Mouse (Mus musculus) forebrain, embryonic 14.5 days (tissue): ENCODE data around the gene Pllp. TPM values are rescaled to one million over a fixed set of nuclear protein-coding genes. Genes with fewer than 3 reads are reported as not detected.
A peak's percentile ranks its signal among the peaks of the same experiment; 100 is the strongest.

Experiments
- ATAC-seq: fragments of 200-750 bp; cut with Nextera tagmentation; 2 replicates; pipeline ENCODE4 v1.8.0; 2017; ENCODE audit warnings: mild to moderate bottlenecking, moderate library complexity
- DNase-seq: peaks from one replicate; pipeline ENCODE4 v3.0.0-alpha.2; 2015; ENCODE audit warnings: low spot score
- H3K27ac ChIP-seq: fragments of 300-500 bp; sonication (generic); 2 replicates; pipeline ENCODE4 v1.5.1; 2014; ENCODE audit warnings: low read depth, mild to moderate bottlenecking, control low read depth, low read length, moderate library complexity
- H3K27me3 ChIP-seq: fragments of 300-500 bp; sonication (generic); replicated peaks from 2 replicates; pipeline ENCODE4 v1.6.1; 2014; ENCODE audit warnings: low read length, control low read depth, mixed read lengths; ENCODE audit not compliant: control insufficient read depth, insufficient read depth
- H3K36me3 ChIP-seq: fragments of 300-500 bp; sonication (generic); 2 replicates; pipeline ENCODE4 v1.6.1; 2014; ENCODE audit warnings: low read length, control low read depth; ENCODE audit not compliant: control insufficient read depth, insufficient read depth
- H3K4me1 ChIP-seq: fragments of 300-500 bp; sonication (generic); 2 replicates; pipeline ENCODE4 v1.6.1; 2014; ENCODE audit warnings: antibody characterized with exemption, low read length, control low read depth; ENCODE audit not compliant: control insufficient read depth, insufficient read depth
- H3K4me2 ChIP-seq: fragments of 300-500 bp; sonication (generic); 2 replicates; pipeline ENCODE4 v1.6.1; 2014; ENCODE audit warnings: mild to moderate bottlenecking, control low read depth, low read length
- H3K4me3 ChIP-seq: fragments of 300-500 bp; sonication (generic); 2 replicates; pipeline ENCODE4 v1.5.1; 2014; ENCODE audit warnings: low read depth, low read length, control low read depth
- H3K9ac ChIP-seq: fragments of 300-500 bp; sonication (generic); 2 replicates; pipeline ENCODE4 v1.6.1; 2014; ENCODE audit warnings: mild to moderate bottlenecking, low read length, control low read depth, moderate library complexity
- H3K9me3 ChIP-seq: fragments of 300-500 bp; sonication (generic); replicated peaks from 2 replicates; pipeline ENCODE4 v1.6.1; 2016; ENCODE audit warnings: low read length, control low read depth, mixed read lengths; ENCODE audit not compliant: control insufficient read depth
- WGBS: fragments of 180-500 bp; shearing (Covaris S2); extraction: QIAGEN DNeasy Blood & Tissue Kit; methylation state at CpG from one replicate; pipeline ENCODE4 v1.1.7; 2014; 5-methylcytosine and 5-hydroxymethylcytosine counted together
- polyA plus RNA-seq: library from polyadenylated mRNA; unstranded; fragments of >200 nt; fragmentation: Nextera tagmentation; extraction: Ambion mirVana; gene quantifications from 2 replicates; pipeline ENCODE4 v1.2.1, GENCODE M21; 2014

The Pllp gene
- polyA plus RNA-seq, 1 experiment from 2014 or later, result 0.71 TPM

DNA sequence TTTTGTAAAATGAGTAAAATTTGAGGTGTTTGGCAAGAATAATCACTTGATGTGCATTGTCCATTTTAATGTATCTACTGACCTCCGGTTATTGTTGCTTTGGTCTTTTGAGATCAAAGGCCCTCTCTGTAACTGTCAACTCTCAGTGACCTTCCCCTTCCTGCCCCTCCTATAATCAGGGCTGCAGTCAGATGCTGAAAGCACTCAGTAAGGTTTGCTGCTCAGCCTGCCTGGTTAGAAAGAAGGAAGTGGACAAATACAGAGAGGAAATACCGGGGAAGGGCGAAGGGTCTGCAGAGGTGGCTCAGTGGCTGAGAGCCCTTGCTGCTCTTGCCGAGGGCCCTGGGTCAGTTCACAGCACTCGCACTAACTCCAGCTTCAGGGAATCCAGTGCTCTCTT is 21.7 kb downstream of the Pllp start:
- Histone ChIP-seq H3K27ac (no peak overlapping the region), H3K27me3 (no peaks in the 10 kb centered on the region), H3K9me3 (no peaks in the 10 kb centered on the region), H3K4me2 (no peak overlapping the region), H3K4me3 (no peak overlapping the region), H3K36me3 (peaks cover 52% of the 10 kb centered on the region), H3K9ac (no peak overlapping the region), H3K4me1 (no peaks in the 10 kb centered on the region)
- no peak for DNase-seq
- no peak for ATAC-seq
- 91% methylated on average over 5 of the region's 5 CpGs for whole genome bisulfite sequencing

DNA sequence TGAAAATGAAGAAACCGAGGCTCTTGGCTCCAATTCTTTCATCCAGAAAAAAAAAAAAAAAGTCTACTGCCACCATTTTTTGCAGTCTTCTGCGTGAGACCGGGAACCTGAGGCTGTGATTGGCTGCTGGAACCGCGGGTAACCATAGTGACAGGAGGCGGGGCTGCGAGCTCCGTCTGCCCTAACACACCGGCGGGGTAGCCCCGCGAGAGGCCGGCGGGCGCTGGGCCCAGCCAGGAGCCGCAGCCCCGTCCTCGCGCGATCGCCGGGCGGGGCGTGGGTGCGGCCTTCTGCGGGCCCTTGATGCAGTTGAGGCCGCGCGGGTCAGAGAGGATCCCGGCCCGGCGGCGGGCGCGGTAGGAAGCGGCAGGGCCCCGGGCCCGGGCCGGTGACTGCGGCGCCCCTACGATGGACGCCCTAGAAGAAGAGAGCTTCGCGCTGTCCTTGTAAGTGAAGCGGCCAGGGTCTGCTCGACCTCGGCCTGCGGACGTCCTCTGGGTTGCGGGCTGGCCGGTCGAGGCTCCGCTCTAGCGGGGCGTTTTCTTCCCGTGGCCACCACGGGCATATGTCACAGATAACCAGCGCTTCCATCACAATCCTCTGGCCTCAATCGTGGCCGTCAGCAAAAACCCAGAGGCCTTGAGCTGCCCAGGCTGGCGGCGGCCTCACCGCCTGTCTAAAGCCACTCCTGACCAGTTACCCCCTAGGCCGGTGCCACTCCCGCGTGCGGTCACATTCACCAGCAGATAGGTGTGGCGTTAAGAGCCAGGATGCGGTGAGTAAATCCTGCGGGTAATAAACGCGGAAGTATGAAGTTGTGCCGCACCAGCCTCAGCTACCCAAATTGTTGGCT is 29.4 kb downstream of the Pllp start, which contains the start of gene Arl2bp:
Gene Arl2bp (plus strand): TSS at position 145 of the 853 bp plus-strand sequence.
- H3K4me2 ChIP-seq, result peak within 1 kb of the TSS; percentile 63
- DNase-seq (peak; percentile 98), ATAC-seq (peak; percentile 100)
- peak within 1 kb of the TSS; percentile 97 for H3K9ac ChIP-seq
- H3K27ac ChIP-seq, result peak within 1 kb of the TSS; percentile 86
- H3K9me3 ChIP-seq, result no peaks in the 10 kb centered on the region
- under 1% methylated on average over 64 of the region's 74 CpGs for WGBS
- H3K4me3 ChIP-seq, result peak within 1 kb of the TSS; percentile 96
- H3K4me1 ChIP-seq, result peaks cover 10% of the 10 kb centered on the region
- H3K27me3 ChIP-seq, result no peaks in the 10 kb centered on the region
- peaks cover 23% of the 10 kb centered on the region for H3K36me3 ChIP-seq

DNA sequence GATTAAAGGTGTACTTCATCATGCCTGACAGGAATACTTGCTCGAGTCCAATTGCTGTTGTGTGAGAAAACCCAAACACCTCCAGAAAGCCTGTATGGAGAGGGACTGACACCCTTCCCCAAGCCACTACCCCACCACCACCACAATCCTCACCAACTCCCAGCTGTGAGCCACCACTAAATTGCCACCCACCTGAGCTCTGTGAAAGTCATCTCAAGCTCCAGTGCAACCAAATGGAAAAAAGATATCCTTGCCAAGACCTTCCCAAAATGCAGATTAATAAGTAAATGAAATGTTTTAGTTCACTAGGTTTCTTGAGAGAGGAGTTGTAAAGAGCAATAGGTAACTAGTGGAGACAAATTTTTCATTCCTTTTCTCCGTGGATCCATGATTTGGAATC is 31.4 kb downstream of the Pllp start:
- no peaks in the 10 kb centered on the region for H3K9me3 ChIP-seq
- H3K9ac ChIP-seq, result no peak overlapping the region
- ATAC-seq (no peak), DNase-seq (no peak)
- no peak overlapping the region for H3K4me3 ChIP-seq
- H3K36me3 ChIP-seq, result peaks cover 21% of the 10 kb centered on the region
- H3K27ac ChIP-seq, result no peak overlapping the region
- 88% methylated on average over 2 of the region's 2 CpGs for WGBS
- no peaks in the 10 kb centered on the region for H3K27me3 ChIP-seq
- no peak overlapping the region for H3K4me2 ChIP-seq
- H3K4me1 ChIP-seq, result peaks cover 10% of the 10 kb centered on the region

DNA sequence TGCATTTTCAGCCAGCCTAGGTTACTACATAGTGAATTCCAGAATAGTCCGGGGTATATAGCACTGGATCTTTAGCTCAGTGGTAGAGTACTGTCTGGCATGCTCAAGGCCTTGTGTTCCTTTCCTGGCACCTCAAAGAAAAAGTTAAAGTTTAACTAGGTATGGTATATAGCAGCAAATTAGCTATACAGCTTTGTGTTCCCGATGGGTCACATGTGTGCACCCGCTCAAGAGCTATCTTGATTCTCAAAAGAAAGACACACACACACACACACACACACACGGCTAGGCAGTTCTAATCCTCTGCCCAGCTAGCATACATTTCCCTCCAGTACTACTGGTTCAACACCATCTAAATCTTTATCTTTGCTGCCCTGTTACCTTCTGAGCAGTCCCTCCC is 35.7 kb downstream of the Pllp start:
- no peak overlapping the region for H3K9ac ChIP-seq
- H3K4me3 ChIP-seq, result no peak overlapping the region
- peaks cover 43% of the 10 kb centered on the region for H3K36me3 ChIP-seq
- WGBS, result 93% methylated on average over 4 of the region's 4 CpGs
- H3K4me2 ChIP-seq, result no peak overlapping the region
- ATAC-seq, result no peak
- no peak for DNase-seq
- no peak overlapping the region for H3K27ac ChIP-seq
- no peaks in the 10 kb centered on the region for H3K27me3 ChIP-seq
- no peaks in the 10 kb centered on the region for H3K4me1 ChIP-seq
- no peaks in the 10 kb centered on the region for H3K9me3 ChIP-seq

DNA sequence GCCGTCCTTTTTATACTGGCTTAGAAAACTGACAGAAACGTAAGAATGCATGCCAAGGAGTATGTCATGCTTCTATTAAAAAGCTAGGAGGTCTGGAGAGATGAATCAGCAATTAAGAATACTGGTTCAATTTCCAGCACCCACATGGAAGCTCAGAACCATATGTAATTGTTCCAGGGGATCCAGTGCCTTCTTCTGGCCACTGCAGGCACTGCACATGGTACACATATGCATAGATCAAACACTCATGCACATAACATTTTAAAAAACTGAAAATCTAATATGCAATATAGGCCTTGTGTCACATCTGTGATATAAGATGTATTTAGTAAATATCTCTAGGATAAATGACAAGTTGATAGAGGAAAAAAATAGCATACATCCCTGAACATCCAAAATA is 38.0 kb downstream of the Pllp start:
- no peak overlapping the region for H3K9ac ChIP-seq
- no peak for ATAC-seq
- H3K4me2 ChIP-seq, result no peak overlapping the region
- H3K4me1 ChIP-seq, result no peaks in the 10 kb centered on the region
- DNase-seq, result no peak
- no peak overlapping the region for H3K4me3 ChIP-seq
- H3K27me3 ChIP-seq, result no peaks in the 10 kb centered on the region
- H3K9me3 ChIP-seq, result no peaks in the 10 kb centered on the region
- WGBS, result 92% methylated on average over 2 of the region's 2 CpGs
- no peak overlapping the region for H3K27ac ChIP-seq
- peaks cover 64% of the 10 kb centered on the region for H3K36me3 ChIP-seq

DNA sequence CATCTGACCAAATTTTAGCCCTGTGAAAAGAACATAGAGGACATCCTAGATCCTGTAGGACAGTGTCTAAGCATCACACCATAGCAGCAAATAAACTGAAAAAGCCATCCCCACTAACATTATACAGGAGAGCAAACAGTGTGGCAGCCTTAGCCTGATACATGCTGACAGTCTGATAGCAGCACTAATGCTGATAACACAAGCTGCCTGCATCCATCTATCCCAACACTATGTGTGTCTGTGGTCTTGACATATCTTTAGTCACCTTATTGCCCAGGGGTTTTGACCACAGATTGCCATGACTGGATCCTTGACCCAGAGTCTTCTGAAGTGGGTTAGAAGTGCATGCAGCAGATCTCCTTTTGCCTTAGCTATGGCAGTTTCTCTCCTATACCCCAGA is 41.1 kb downstream of the Pllp start:
- Histone ChIP-seq H3K4me1 (no peaks in the 10 kb centered on the region), H3K27me3 (no peaks in the 10 kb centered on the region), H3K27ac (no peak overlapping the region), H3K4me3 (no peak overlapping the region), H3K4me2 (no peak overlapping the region), H3K9me3 (no peaks in the 10 kb centered on the region), H3K9ac (no peak overlapping the region), H3K36me3 (peaks cover 74% of the 10 kb centered on the region)
- DNase-seq (no peak), ATAC-seq (no peak)

DNA sequence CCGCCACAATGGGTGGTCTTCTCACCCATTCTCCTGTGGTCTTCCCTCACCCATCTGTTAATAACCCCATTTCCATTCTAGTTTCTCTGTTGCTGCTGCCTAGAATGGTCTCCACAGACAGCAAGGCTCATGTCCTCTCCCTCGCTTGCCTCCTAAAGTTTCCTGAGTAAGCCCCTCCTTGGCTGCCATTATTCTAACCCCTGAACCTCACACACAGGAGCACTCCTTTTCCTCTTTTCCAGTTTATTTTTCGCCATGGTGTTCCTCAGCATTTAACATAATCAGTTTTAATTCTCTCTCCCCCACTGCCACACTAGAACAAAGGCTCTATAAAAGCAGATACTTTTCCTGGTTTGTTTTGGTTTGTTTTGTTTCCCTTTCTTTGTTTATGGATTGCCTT is 43.1 kb downstream of the Pllp start:
- H3K27me3 ChIP-seq, result no peaks in the 10 kb centered on the region
- ATAC-seq, result no peak
- no peak overlapping the region for H3K4me2 ChIP-seq
- no peak for DNase-seq
- H3K36me3 ChIP-seq, result peaks cover 78% of the 10 kb centered on the region
- H3K9me3 ChIP-seq, result no peaks in the 10 kb centered on the region
- H3K4me1 ChIP-seq, result no peaks in the 10 kb centered on the region
- WGBS, result 89% methylated on average over 3 of the region's 3 CpGs
- H3K4me3 ChIP-seq, result no peak overlapping the region
- H3K9ac ChIP-seq, result no peak overlapping the region
- no peak overlapping the region for H3K27ac ChIP-seq

DNA sequence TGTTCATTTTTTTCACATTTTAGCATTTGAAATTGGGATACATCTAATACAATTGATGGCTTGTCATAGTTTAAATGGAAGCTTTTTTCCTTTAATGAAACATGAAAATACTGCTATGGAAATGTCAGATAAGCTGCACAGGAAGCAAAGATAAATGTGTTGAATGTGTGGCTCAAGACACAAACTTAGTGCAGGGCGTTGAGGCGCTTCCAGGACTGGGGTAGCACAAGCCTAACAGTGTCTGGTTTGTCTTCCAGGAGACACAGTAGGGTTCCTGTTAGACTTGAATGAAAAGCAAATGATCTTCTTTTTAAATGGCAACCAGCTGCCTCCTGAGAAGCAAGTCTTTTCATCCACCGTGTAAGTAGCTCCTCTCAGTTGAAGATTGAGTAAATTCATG is 46.6 kb downstream of the Pllp start:
- H3K9me3 ChIP-seq, result no peaks in the 10 kb centered on the region
- 26% methylated on average over 3 of the region's 3 CpGs for WGBS
- DNase-seq (no peak), ATAC-seq (no peak)
- H3K4me2 ChIP-seq, result no peak overlapping the region
- peaks cover 74% of the 10 kb centered on the region for H3K36me3 ChIP-seq
- no peak overlapping the region for H3K4me3 ChIP-seq
- H3K9ac ChIP-seq, result no peak overlapping the region
- H3K27ac ChIP-seq, result no peak overlapping the region
- H3K27me3 ChIP-seq, result no peaks in the 10 kb centered on the region
- no peaks in the 10 kb centered on the region for H3K4me1 ChIP-seq

DNA sequence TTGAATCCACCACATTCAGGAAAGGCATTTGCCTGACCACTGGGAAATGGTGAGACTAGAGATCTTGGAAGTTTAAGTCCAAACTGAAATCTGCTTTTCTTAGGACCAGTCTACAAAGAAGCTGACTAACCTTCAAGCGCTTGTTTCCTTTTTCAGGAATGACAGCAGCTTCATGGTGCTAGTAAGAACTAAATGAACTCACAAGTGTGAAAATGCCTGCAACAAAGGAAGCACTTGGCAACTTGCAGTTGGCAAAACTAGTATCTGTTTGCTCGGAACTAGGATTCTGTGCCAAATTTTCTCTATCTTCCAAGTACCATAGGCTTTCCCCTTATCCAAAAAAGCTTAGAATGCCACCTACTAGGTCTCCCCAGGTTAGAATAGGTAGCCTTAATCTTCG is 49.9 kb downstream of the Pllp start:
- Histone ChIP-seq H3K9ac (no peak overlapping the region), H3K36me3 (peaks cover 64% of the 10 kb centered on the region), H3K4me3 (no peak overlapping the region), H3K4me1 (no peaks in the 10 kb centered on the region), H3K4me2 (no peak overlapping the region), H3K9me3 (no peaks in the 10 kb centered on the region), H3K27me3 (no peaks in the 10 kb centered on the region), H3K27ac (no peak overlapping the region)
- ATAC-seq (no peak), DNase-seq (peak; percentile 5)
- WGBS, result 85% methylated on average over 3 of the region's 3 CpGs
